Mouse (Mus musculus): ENCODE data around the gene Clic3.

DNA sequence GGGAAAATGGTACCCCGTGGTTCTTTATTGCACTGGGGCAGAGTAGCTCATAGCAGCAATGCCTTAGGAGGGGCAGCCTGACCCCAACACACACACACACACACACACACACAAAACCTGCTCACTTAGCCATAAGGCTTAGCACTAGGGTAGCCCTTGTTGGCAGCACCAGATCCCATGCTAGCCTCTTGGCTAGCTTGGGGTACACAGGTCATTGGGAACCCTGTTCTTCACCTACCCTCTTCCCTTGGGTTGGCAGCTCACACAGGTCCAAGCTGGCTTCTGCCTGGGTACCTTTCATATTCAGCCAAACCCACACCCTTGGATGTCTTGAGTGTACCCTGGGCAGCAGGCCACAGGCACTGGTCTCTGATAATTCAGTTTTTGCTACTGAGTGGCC, 48.4 kb downstream of the Clic3 start:
- TF ChIP-seq USF1 (IDR thresholded peaks at IDR 0.05; ENCODE audit: low read depth, low read length): no peak
- TF ChIP-seq UBTF (IDR thresholded peaks at IDR 0.05; ENCODE audit: low read depth, low read length): no peak
- TF ChIP-seq MAZ (IDR thresholded peaks at IDR 0.05; ENCODE audit: low read depth, low read length): no peak
- no peak for TF ChIP-seq CTCF (conservative IDR thresholded peaks at IDR 0.05 in 1 of 2, IDR thresholded peaks at IDR 0.05 in 1 of 2; ENCODE audit: low read depth in 2 of 2, low read length in 2 of 2)
- no peak for TF ChIP-seq MAX (IDR thresholded peaks at IDR 0.05; ENCODE audit: low read length)
- TF ChIP-seq BHLHE40 (IDR thresholded peaks at IDR 0.05; ENCODE audit: low read depth, low read length): no peak
- no peak for TF ChIP-seq ZNF384 (IDR thresholded peaks at IDR 0.05; ENCODE audit: low read depth, low read length)
- TF ChIP-seq CHD2 (IDR thresholded peaks at IDR 0.05; ENCODE audit: low read length): no peak
- no peak for TF ChIP-seq POLR2A (IDR thresholded peaks at IDR 0.05; ENCODE audit: low read depth, low read length)
- no peak for TF ChIP-seq NELFE (IDR thresholded peaks at IDR 0.05; ENCODE audit: low read depth, low read length)
- TF ChIP-seq TCF12 (IDR thresholded peaks at IDR 0.05; ENCODE audit: low read depth, low read length): no peak

Measured in CH12.LX (cell line).